In the genomic region with DNA sequence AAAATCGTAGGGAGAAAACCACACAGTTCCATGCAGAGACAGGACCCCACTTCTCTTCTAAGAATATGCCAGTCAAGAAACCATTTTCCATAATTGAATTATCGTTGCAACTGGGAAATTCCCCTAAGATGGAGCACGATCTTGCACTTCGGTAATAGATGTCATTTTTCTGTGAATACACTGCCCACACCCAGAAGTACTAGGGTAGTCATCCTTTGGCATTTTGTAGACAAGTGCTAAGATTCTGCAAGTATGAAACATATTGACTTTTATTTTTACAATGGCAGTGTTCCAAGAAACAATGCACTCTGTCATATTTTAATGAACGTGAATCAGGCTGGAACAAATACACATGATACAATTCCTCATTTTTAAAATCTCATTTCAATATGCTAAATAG, we compare ENCODE assay signal across 23 mouse cellular contexts.
"Had no signal": no experiment of that assay in that cellular context is flagged by ENCODE, and none has a peak within 500 bp of the region (broad histone marks: within the 10 kb centered on the region; RNA-seq: fewer than 3 reads in every experiment).

No protein-coding gene starts in this region.

- H3K4me1 ChIP-seq: limb, embryonic 13.5 days; liver, embryonic 12.5 days; liver, embryonic 15.5 days; lung, embryonic 15.5 days; megakaryocyte, embryonic 14.5 days had no signal

- H3K4me3 ChIP-seq: limb, embryonic 10.5 days; limb, embryonic 13.5 days; liver, embryonic 12.5 days; liver, embryonic 15.5 days; lung, embryonic 15.5 days; megakaryocyte, embryonic 14.5 days; midbrain, embryonic 10.5 days had no signal

- DNase-seq: kidney, adult 9 months; kidney, postnatal 14 days; kidney, postnatal 4 days; layer of hippocampus, postnatal 36 days; liver; lung, adult 18-20 months; lung, postnatal 10 days; lung, postnatal 36 days; midbrain, embryonic 14.5 days; right cerebral cortex, adult 18-20 months; right cerebral cortex, postnatal 14 days; right cerebral cortex, postnatal 4 days; thymus, adult 2 months; thymus, postnatal 14 days; thymus, postnatal 4 days had no signal

- H3K27me3 ChIP-seq: limb, embryonic 13.5 days; liver, embryonic 12.5 days; liver, embryonic 15.5 days; lung, embryonic 15.5 days; megakaryocyte, embryonic 14.5 days had no signal

- H3K4me2 ChIP-seq: limb, embryonic 13.5 days; liver, embryonic 12.5 days; liver, embryonic 15.5 days; lung, embryonic 15.5 days had no signal

- H3K9me3 ChIP-seq: limb, embryonic 10.5 days; limb, embryonic 13.5 days; liver, embryonic 12.5 days; liver, embryonic 15.5 days; lung, embryonic 15.5 days; midbrain, embryonic 10.5 days had no signal

- H3K36me3 ChIP-seq: limb, embryonic 10.5 days; limb, embryonic 13.5 days; liver, embryonic 12.5 days; liver, embryonic 15.5 days; lung, embryonic 15.5 days; midbrain, embryonic 10.5 days had no signal

- H3K27ac ChIP-seq: limb, embryonic 10.5 days; limb, embryonic 13.5 days; liver, embryonic 12.5 days; liver, embryonic 15.5 days; lung, embryonic 15.5 days; midbrain, embryonic 10.5 days; stomach, postnatal 0 days had no signal

- ATAC-seq: liver, embryonic 12.5 days had no signal

- H3K9ac ChIP-seq: limb, embryonic 13.5 days; liver, embryonic 12.5 days; liver, embryonic 15.5 days; lung, embryonic 15.5 days had no signal
